Mouse (Mus musculus) lung, embryonic 14.5 days (tissue): ENCODE measurements around the gene Selenom. TPM values are rescaled to one million over a fixed set of nuclear protein-coding genes. Genes with fewer than 3 reads are reported as not detected.
A peak's percentile ranks its signal among the peaks of the same experiment; 100 is the strongest.

Experiments used
- ATAC-seq: fragments of 200-750 bp; cut with Nextera tagmentation; 2 replicates; pipeline ENCODE4 v1.8.0; 2017; ENCODE audit warnings: mild to moderate bottlenecking, moderate TSS enrichment, moderate library complexity; ENCODE audit not compliant: insufficient read depth
- DNase-seq: peaks from one replicate; pipeline ENCODE4 v3.0.0-alpha.2; 2015
- H3K27ac ChIP-seq: fragments of 300-500 bp; sonication (generic); 2 replicates; pipeline ENCODE4 v1.5.1; 2014; ENCODE audit warnings: low read depth, mild to moderate bottlenecking, moderate library complexity
- H3K27me3 ChIP-seq: fragments of 300-500 bp; sonication (generic); 2 replicates; pipeline ENCODE4 v1.6.1; 2014; ENCODE audit warnings: low read length, control low read depth; ENCODE audit not compliant: insufficient read depth
- H3K36me3 ChIP-seq: fragments of 300-500 bp; sonication (generic); 2 replicates; pipeline ENCODE4 v1.6.1; 2014; ENCODE audit warnings: control low read depth; ENCODE audit not compliant: insufficient read depth
- H3K4me1 ChIP-seq: fragments of 300-500 bp; sonication (generic); 2 replicates; pipeline ENCODE4 v1.6.1; 2014; ENCODE audit warnings: antibody characterized with exemption, control low read depth; ENCODE audit not compliant: insufficient read depth
- H3K4me2 ChIP-seq: fragments of 300-500 bp; sonication (generic); 2 replicates; pipeline ENCODE4 v1.6.1; 2014; ENCODE audit warnings: mild to moderate bottlenecking
- H3K4me3 ChIP-seq: fragments of 300-500 bp; sonication (generic); 2 replicates; pipeline ENCODE4 v1.5.1; 2014; ENCODE audit warnings: low read depth, low read length
- H3K9ac ChIP-seq: fragments of 300-500 bp; sonication (generic); 2 replicates; pipeline ENCODE4 v1.6.1; 2014
- H3K9me3 ChIP-seq: fragments of 300-500 bp; sonication (generic); 2 replicates; pipeline ENCODE4 v1.6.1; 2016; ENCODE audit warnings: low read depth, low read length, control low read depth
- CTCF ChIP-seq: IDR thresholded peaks from 2 replicates; pipeline ENCODE4 v1.5.1; 2016; ENCODE audit warnings: antibody characterized with exemption, low read depth
- WGBS: fragments of 180-500 bp; shearing (Covaris S2); extraction: QIAGEN DNeasy Blood & Tissue Kit; methylation state at CpG from one replicate; pipeline ENCODE4 v1.1.7; 2014; 5-methylcytosine and 5-hydroxymethylcytosine counted together
- polyA plus RNA-seq: library from polyadenylated mRNA; unstranded; fragments of >200 nt; fragmentation: Nextera tagmentation; extraction: Ambion mirVana; gene quantifications from 2 replicates; pipeline ENCODE4 v1.2.1, GENCODE M21; 2014

Selenom gene
- polyA plus RNA-seq, 1 experiment from 2014 or later, result 100 TPM

DNA sequence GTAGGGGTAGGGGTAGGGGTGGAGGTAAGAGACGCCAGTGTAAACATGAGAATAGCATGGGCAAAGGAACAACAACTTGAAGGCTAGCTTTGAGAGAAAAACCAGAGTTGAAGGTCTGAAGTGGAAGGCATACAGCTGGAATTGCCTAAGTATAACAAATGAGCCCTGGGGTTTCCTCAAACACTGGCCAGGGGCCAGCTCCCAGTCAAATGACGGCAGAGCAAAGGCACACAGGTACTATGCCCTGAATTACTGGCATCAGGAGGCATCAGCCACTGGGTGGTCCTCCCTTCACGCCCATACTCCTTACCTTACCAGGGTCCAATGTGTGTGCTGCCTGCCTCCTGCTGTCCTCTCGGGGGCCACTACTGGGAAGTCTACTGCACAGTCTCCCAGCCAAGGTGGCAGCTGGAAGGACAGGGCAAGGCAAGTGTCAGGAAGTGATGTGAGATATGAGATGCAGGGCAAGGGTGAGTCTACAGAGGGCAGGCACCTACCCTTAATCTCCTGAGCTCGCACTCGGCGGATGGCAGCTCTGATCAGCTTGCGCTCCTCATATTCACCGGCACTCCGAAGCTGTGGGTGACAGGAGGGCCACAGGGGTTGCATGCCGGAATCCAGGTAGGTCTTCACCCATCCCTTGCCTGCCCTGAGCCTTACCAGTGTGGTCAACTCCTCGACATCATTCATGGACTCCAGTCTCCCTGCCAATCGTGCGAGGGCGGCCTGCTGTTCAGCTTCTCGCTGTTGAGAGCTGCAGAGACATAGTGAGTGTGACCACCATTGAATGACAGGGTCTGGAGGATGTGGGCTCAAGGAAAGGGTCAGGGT lies 17.8 kb downstream of the Selenom start:
- H3K4me1 ChIP-seq, result peaks cover 15% of the 10 kb centered on the region; the same call in 1 of the 2 replicates
- H3K27me3 ChIP-seq, result no peaks in the 10 kb centered on the region
- no peak overlapping the region for H3K27ac ChIP-seq
- 83% methylated on average over 16 of the region's 16 CpGs for WGBS
- H3K9ac ChIP-seq, result no peak overlapping the region
- DNase-seq (no peak), ATAC-seq (no peak)
- TF ChIP-seq CTCF, result no peak
- H3K36me3 ChIP-seq, result peaks cover 87% of the 10 kb centered on the region
- H3K4me3 ChIP-seq, result no peak overlapping the region
- no peaks in the 10 kb centered on the region for H3K9me3 ChIP-seq
- H3K4me2 ChIP-seq, result no peak overlapping the region

DNA sequence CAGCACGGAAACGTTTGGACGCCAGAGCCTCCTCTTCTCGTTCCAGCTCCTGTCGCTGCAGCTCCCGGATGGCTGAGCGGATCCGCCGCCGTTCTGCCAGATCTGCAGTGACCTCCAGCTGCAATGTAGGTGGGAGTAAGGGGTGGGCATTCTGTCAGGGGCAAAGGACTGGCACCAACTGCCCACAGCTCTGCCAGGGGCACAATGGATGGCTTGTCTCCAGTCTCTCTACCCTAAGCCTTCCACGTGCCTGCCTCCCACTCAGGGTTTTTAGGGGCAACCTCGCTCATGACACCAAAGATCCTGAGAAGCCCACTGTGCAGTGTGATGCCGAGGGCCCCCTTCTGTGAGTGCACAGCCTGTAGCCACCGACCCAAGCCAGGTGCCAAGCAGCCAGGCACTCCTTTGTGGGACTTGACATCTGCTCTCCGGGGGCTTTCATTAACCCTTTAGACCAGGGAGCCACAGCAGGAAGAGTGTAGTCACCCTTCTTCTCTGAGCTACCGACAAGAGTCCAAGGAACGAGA lies 19.0 kb downstream of the Selenom start:
- WGBS, result 86% methylated on average over 17 of the region's 17 CpGs
- Histone ChIP-seq H3K4me2 (no peak overlapping the region), H3K4me3 (no peak overlapping the region), H3K36me3 (peaks cover 77% of the 10 kb centered on the region), H3K4me1 (peaks cover 24% of the 10 kb centered on the region), H3K27me3 (no peaks in the 10 kb centered on the region), H3K9ac (no peak overlapping the region), H3K9me3 (no peaks in the 10 kb centered on the region), H3K27ac (no peak overlapping the region)
- TF ChIP-seq CTCF, result no peak
- no peak for DNase-seq
- no peak for ATAC-seq

DNA sequence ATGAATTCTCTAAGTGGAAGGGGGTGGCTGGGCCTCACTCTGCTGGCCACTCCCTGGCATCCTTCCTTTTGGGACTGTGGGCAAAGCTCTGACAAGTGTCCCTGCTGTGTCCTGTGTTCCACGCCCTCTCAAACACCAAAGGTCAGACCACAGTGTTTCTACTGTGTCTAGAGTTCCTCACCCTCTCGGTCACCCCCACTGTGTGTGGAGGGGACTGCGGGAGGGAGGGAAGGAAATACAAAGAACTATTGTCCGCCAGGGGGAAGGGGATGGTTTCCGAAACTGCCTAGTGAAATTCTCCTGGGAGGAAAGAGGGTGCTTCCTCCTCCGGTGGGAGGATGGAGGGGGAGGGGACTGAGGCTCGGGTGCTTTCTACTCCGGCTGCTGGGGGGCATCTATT lies 20.5 kb downstream of the Selenom start:
- ATAC-seq (peak; percentile 1; the same call in 1 of the 2 replicates), DNase-seq (no peak)
- peak overlapping the region; percentile 64 for H3K4me3 ChIP-seq
- peaks cover 24% of the 10 kb centered on the region for H3K4me1 ChIP-seq
- peak overlapping the region; percentile 51 for H3K9ac ChIP-seq
- H3K27ac ChIP-seq, result peak overlapping the region; percentile 97
- H3K36me3 ChIP-seq, result peaks cover 62% of the 10 kb centered on the region
- no peak for TF ChIP-seq CTCF
- peak overlapping the region; percentile 82 for H3K4me2 ChIP-seq
- H3K9me3 ChIP-seq, result no peaks in the 10 kb centered on the region
- WGBS, result 19% methylated on average over 8 of the region's 8 CpGs
- H3K27me3 ChIP-seq, result no peaks in the 10 kb centered on the region

DNA sequence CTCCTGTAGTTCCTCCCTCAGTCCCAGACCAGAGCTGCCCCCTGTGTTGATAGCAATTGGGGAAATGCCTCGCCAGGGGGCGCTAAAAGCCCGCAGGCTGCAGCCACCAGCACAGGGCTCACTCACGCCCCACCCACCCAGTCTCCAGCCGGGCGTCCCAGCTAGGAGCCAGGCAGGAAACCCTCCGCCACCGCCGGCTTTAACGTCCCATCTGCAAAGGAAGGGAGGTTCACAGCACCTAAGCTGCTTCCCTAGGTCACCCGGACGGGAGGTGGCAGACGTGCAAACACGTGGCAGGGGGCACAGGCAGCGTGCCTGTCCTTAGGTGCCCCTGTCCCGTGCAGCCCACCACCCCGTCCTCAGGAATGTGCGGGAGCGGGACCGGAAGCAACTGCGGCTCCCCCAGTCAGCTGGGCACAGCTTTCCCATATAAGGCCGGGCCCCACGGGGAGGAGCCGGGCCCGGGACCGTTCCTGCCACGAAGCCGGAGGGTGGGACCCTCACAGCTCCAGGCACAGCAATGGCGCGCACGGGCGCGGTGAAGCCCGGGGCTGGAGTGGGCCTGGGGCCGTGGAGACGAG lies 21.0 kb downstream of the Selenom start:
- peaks cover 57% of the 10 kb centered on the region for H3K36me3 ChIP-seq
- H3K4me3 ChIP-seq, result peak overlapping the region; percentile 64
- ATAC-seq, result peak; percentile 86
- no peaks in the 10 kb centered on the region for H3K27me3 ChIP-seq
- H3K9ac ChIP-seq, result peak overlapping the region; percentile 51
- peak overlapping the region; percentile 97 for H3K27ac ChIP-seq
- WGBS, result under 1% methylated on average over 36 of the region's 36 CpGs
- peak; percentile 91 for TF ChIP-seq CTCF
- H3K4me2 ChIP-seq, result peak overlapping the region; percentile 82
- no peaks in the 10 kb centered on the region for H3K9me3 ChIP-seq
- H3K4me1 ChIP-seq, result peaks cover 24% of the 10 kb centered on the region
- DNase-seq, result peak; percentile 98

DNA sequence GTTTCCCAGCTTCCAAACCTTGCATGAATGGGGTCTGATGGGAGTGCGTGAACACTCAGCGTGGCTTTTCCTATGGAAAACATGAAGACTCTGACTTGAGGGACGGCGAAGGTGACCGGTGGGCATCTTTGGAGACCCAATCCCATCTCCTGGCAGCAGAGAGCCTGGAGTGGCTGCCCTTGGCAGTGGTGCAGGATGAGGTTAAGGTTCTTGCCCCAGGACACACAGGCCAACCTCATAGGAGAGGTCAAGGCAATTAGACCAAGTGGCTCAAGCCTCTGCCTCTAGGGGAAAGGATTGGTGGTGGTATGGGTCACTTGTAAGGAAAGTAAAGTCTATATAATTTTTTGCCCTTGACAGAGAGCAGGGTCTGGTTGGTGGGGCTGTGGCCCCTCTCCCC lies 21.6 kb downstream of the Selenom start:
- H3K4me2 ChIP-seq, result peak overlapping the region; percentile 82
- 36% methylated on average over 5 of the region's 5 CpGs for WGBS
- peaks cover 51% of the 10 kb centered on the region for H3K36me3 ChIP-seq
- ATAC-seq (no peak), DNase-seq (no peak)
- peak overlapping the region; percentile 64 for H3K4me3 ChIP-seq
- peaks cover 24% of the 10 kb centered on the region for H3K4me1 ChIP-seq
- peak overlapping the region; percentile 51 for H3K9ac ChIP-seq
- no peak for TF ChIP-seq CTCF
- no peaks in the 10 kb centered on the region for H3K27me3 ChIP-seq
- no peaks in the 10 kb centered on the region for H3K9me3 ChIP-seq
- H3K27ac ChIP-seq, result peak overlapping the region; percentile 97

DNA sequence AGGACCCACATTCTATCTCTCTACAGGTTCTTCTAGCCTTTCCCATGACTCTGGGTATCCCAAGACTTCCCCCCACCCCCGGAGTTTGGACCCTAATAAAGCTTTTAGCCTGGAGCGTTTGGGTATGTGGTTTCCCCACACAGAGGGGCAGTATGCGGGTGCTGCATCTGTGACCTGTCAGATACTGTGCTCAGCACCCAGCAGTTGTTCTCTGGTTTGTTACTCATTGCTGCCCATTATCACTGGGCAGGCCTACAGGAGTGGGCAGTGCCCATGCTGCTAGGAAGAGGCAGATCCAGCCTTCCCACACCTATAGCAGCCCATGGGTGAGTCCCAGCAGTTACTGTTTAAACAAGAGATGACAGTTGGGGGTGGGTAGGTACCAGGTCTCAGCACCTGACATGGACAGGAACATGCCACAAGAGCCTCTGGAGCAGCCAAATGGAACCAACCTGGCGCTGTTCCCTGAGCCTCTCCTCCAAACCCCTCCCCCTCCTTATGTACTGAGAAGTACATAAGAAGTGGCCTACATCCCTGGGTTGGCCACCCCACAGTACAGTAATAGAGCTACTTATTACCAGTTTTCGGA lies 22.4 kb downstream of the Selenom start:
- DNase-seq (no peak), ATAC-seq (no peak)
- no peaks in the 10 kb centered on the region for H3K27me3 ChIP-seq
- H3K9me3 ChIP-seq, result no peaks in the 10 kb centered on the region
- no peak for TF ChIP-seq CTCF
- peak overlapping the region; percentile 82 for H3K4me2 ChIP-seq
- H3K36me3 ChIP-seq, result peaks cover 43% of the 10 kb centered on the region
- peak overlapping the region; percentile 97; the same call in 1 of the 2 replicates for H3K27ac ChIP-seq
- no peak overlapping the region for H3K9ac ChIP-seq
- WGBS, result 85% methylated on average over 5 of the region's 5 CpGs
- peaks cover 24% of the 10 kb centered on the region for H3K4me1 ChIP-seq
- peak overlapping the region; percentile 64 for H3K4me3 ChIP-seq

DNA sequence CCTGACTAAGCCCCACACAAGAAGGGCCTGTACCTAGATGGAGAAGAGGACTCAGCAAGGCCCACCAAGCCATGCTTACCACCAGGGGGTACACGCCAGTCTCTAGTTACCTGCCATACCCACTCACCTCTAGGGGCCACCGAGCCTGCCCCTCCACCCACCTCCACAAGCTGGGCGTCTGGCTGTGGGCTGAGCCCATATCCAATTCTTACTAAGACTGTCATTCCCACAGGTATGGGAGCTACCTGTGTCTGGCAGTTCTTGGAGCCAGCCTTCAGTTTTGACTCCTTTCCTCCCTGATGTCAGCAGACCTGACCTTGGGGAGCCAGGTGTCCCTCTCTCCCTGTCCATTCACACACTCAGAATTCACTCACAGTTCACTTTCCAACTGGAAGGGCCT lies 23.2 kb downstream of the Selenom start:
- peak overlapping the region; percentile 64 for H3K4me3 ChIP-seq
- 0 out of 2 replicates have a peak, but pooled peaks have one; percentile 17 for TF ChIP-seq CTCF
- peak overlapping the region; percentile 78 for H3K9ac ChIP-seq
- H3K4me1 ChIP-seq, result peaks cover 24% of the 10 kb centered on the region
- peak overlapping the region; percentile 36; the same call in 1 of the 2 replicates for H3K27ac ChIP-seq
- no peaks in the 10 kb centered on the region for H3K27me3 ChIP-seq
- DNase-seq (no peak), ATAC-seq (no peak)
- 68% methylated on average over 3 of the region's 3 CpGs for WGBS
- H3K36me3 ChIP-seq, result peaks cover 35% of the 10 kb centered on the region
- no peaks in the 10 kb centered on the region for H3K9me3 ChIP-seq
- H3K4me2 ChIP-seq, result peak overlapping the region; percentile 82
